Comparison of ENCODE assay signal across 9 mouse cellular contexts in genomic region chr2:114011838-114012237, GRCm38 (mm10). TPM values are rescaled to one million over a fixed set of nuclear protein-coding genes. Genes with fewer than 3 reads are reported as not detected.
DNase-seq lines count a peak whose midpoint lies in the region; ATAC-seq and TF ChIP-seq lines count a peak whose summit lies in the region.
"Had no signal": no experiment of that assay in that cellular context is flagged by ENCODE, and none has a peak within 500 bp of the region (broad histone marks: within the 10 kb centered on the region; RNA-seq: fewer than 3 reads in every experiment).

No protein-coding gene starts in this region.

- no peaks in the 10 kb centered on the region for H3K36me3 ChIP-seq in kidney, adult 2 months (ENCODE audit: control insufficient read depth, insufficient read depth, low read length)
- no peaks in the 10 kb centered on the region for H3K36me3 ChIP-seq in kidney, embryonic 16.5 days (ENCODE audit: insufficient read depth, low read length)
- no peaks in the 10 kb centered on the region for H3K36me3 ChIP-seq in hindbrain, embryonic 15.5 days
- H3K36me3 ChIP-seq: lung, embryonic 15.5 days had no signal

- H3K4me2 ChIP-seq in kidney, embryonic 16.5 days (replicated peaks; ENCODE audit: low read depth, low read length) = no peak overlapping the region
- H3K4me2 ChIP-seq in hindbrain, embryonic 15.5 days = peak overlapping the region; percentile 82
- H3K4me2 ChIP-seq: lung, embryonic 15.5 days had no signal

- no peak for TF ChIP-seq POLR2A in kidney, adult 2 months (IDR thresholded peaks at IDR 0.05; ENCODE audit: low read depth, low read length)
- no peak for TF ChIP-seq POLR2A in brain, embryonic 14.5 days (IDR thresholded peaks at IDR 0.05; ENCODE audit: borderline replicate concordance, extremely low read depth, insufficient read depth, insufficient read length, poor library complexity, severe bottlenecking)

- no peak overlapping the region for H3K4me3 ChIP-seq in kidney, adult 2 months (ENCODE audit: insufficient read depth, low read depth, low read length)
- no peak overlapping the region for H3K4me3 ChIP-seq in kidney, embryonic 16.5 days (ENCODE audit: low read length)
- H3K4me3 ChIP-seq in hindbrain, embryonic 15.5 days = peak overlapping the region; percentile 86
- H3K4me3 ChIP-seq: lung, embryonic 15.5 days had no signal

- no peaks in the 10 kb centered on the region for H3K9me3 ChIP-seq in kidney, embryonic 16.5 days (ENCODE audit: low read length)
- H3K9me3 ChIP-seq in hindbrain, embryonic 15.5 days = no peaks in the 10 kb centered on the region
- H3K9me3 ChIP-seq: lung, embryonic 15.5 days had no signal

- H3K27ac ChIP-seq in kidney, adult 2 months (ENCODE audit: insufficient read depth, low read depth, low read length) = no peak overlapping the region
- H3K27ac ChIP-seq in kidney, embryonic 16.5 days (ENCODE audit: low read length) = no peak overlapping the region
- 0 out of 2 replicates have a peak overlapping the region, but pooled peaks have one; percentile 8 for H3K27ac ChIP-seq in hindbrain, embryonic 15.5 days (replicated peaks)
- H3K27ac ChIP-seq: lung, embryonic 15.5 days had no signal

- no peak for TF ChIP-seq CTCF in kidney, adult 2 months (conservative IDR thresholded peaks at IDR 0.05; ENCODE audit: insufficient read depth, insufficient read length, low read depth, low read length)
- TF ChIP-seq CTCF in brain, embryonic 14.5 days (IDR thresholded peaks at IDR 0.05; ENCODE audit: borderline replicate concordance, extremely low read depth, insufficient read depth, insufficient read length) = no peak

- peaks cover 3% of the 10 kb centered on the region for H3K27me3 ChIP-seq in kidney, adult 2 months (replicated peaks; ENCODE audit: control insufficient read depth, insufficient read depth, low read length)
- peaks cover 38% of the 10 kb centered on the region for H3K27me3 ChIP-seq in kidney, embryonic 16.5 days (ENCODE audit: insufficient read depth, low read length)
- no peaks in the 10 kb centered on the region for H3K27me3 ChIP-seq in hindbrain, embryonic 15.5 days

- no peaks in the 10 kb centered on the region for H3K4me1 ChIP-seq in kidney, adult 2 months (ENCODE audit: control insufficient read depth, insufficient read depth, low read length)
- H3K4me1 ChIP-seq in kidney, embryonic 16.5 days (ENCODE audit: insufficient read depth, low read length) = 0 out of 2 replicates have a peak, but pooled peaks cover 4% of the 10 kb centered on the region
- peaks cover 12% of the 10 kb centered on the region; the same call in 1 of the 2 replicates for H3K4me1 ChIP-seq in hindbrain, embryonic 15.5 days (replicated peaks)

- WGBS in kidney, adult 2 months = 42% methylated on average over 4 of the region's 4 CpGs
- WGBS in kidney, embryonic 16.5 days = 51% methylated on average over 4 of the region's 4 CpGs
- 41% methylated on average over 4 of the region's 4 CpGs for WGBS in hindbrain, embryonic 15.5 days

- DNase-seq in kidney, adult 2 months = peak; percentile 19
- peak; percentile 52 for DNase-seq in brain, embryonic 14.5 days (ENCODE audit: low read depth)
- peak; percentile 79 for DNase-seq in mesoderm, embryonic 11.5 days (ENCODE audit: low read depth, low spot score)
- no peak for DNase-seq in cerebellum, adult 9-11 months
- DNase-seq in urinary bladder, adult 18-20 months (ENCODE audit: low spot score in 2 of 2) = no peak

- no peak overlapping the region for H3K9ac ChIP-seq in kidney, embryonic 16.5 days (replicated peaks; ENCODE audit: low read length)
- H3K9ac ChIP-seq in hindbrain, embryonic 15.5 days = peak overlapping the region; percentile 19; the same call in 1 of the 2 replicates
- H3K9ac ChIP-seq: lung, embryonic 15.5 days had no signal

- no peak for ATAC-seq in kidney, embryonic 16.5 days (ENCODE audit: low FRiP score, low TSS enrichment)
- ATAC-seq in hindbrain, embryonic 15.5 days (ENCODE audit: low FRiP score, low read depth) = no peak
- no peak for ATAC-seq in megakaryocyte, adult 5-6 weeks (ENCODE audit: poor library complexity, severe bottlenecking)

RNA-seq across cellular contexts. Expression of gene Gjd2, which starts 1.6 kb away (rescaled TPM):
- polyA plus RNA-seq in kidney, adult 2 months (2012; rRNA removed) = not detected in 2 replicates
- polyA plus RNA-seq in kidney, embryonic 16.5 days (2015; fragmentation: Nextera tagmentation; extraction: Ambion mirVana) = 0.07 TPM in 1 of 2 replicates, not detected in the other
- 18.4 and 25.3 TPM in 2 replicates for polyA plus RNA-seq in brain, embryonic 14.5 days (2012; rRNA removed)
- polyA plus RNA-seq in hindbrain, embryonic 15.5 days (2015; fragmentation: Nextera tagmentation; extraction: Ambion mirVana) = 10.9 and 11.8 TPM in 2 replicates
- not detected in 2 replicates for total RNA-seq in megakaryocyte, adult 5-6 weeks (2015)
- not detected in 2 replicates for total RNA-seq in megakaryocyte, adult 5-6 weeks (2017)

RNA-seq across cellular contexts. Expression of gene Actc1, which starts 41.5 kb away (rescaled TPM):
- polyA plus RNA-seq in kidney, adult 2 months (2012; rRNA removed) = 4.1 and 4.5 TPM in 2 replicates
- 40.4 and 70.7 TPM in 2 replicates for polyA plus RNA-seq in kidney, embryonic 16.5 days (2015; fragmentation: Nextera tagmentation; extraction: Ambion mirVana)
- polyA plus RNA-seq in brain, embryonic 14.5 days (2012; rRNA removed) = 9.8 and 16.9 TPM in 2 replicates
- polyA plus RNA-seq in hindbrain, embryonic 15.5 days (2015; fragmentation: Nextera tagmentation; extraction: Ambion mirVana) = 1.4 and 6.4 TPM in 2 replicates
- total RNA-seq in megakaryocyte, adult 5-6 weeks (2015) = not detected in 2 replicates
- not detected in 2 replicates for total RNA-seq in megakaryocyte, adult 5-6 weeks (2017)

Comparison
In these comparisons a context has a peak if more than half of its experiments do, and no peak if none do; other contexts are left out.
1. DNase-seq: peak in kidney, adult 2 months (single experiment), brain, embryonic 14.5 days (single experiment) and mesoderm, embryonic 11.5 days (single experiment); none in cerebellum, adult 9-11 months (single experiment) and urinary bladder, adult 18-20 months (0 of 2).
2. RNA of gene Gjd2, which starts 1.6 kb away (polyA plus RNA-seq): 18.4 to 25.3 TPM in brain, embryonic 14.5 days and 10.9 to 11.8 TPM in hindbrain, embryonic 15.5 days; 0.07 TPM in kidney, embryonic 16.5 days and not detected in kidney, adult 2 months; every median in the first group is over 10 times any median in the second.